Comparison of ENCODE assay signal across 28 mouse cellular contexts in genomic region chr1:189419914-189420313, GRCm38 (mm10). TPM values are rescaled to one million over a fixed set of nuclear protein-coding genes. Genes with fewer than 3 reads are reported as not detected.
"Had no signal": no experiment of that assay in that cellular context is flagged by ENCODE, and none has a peak within 500 bp of the region (broad histone marks: within the 10 kb centered on the region; RNA-seq: fewer than 3 reads in every experiment).

No protein-coding gene starts in this region.

- H3K27ac ChIP-seq: embryonic facial prominence, embryonic 10.5 days; embryonic facial prominence, embryonic 12.5 days; embryonic facial prominence, embryonic 13.5 days; embryonic facial prominence, embryonic 15.5 days; forebrain, embryonic 10.5 days; forebrain, embryonic 13.5 days; forebrain, embryonic 15.5 days; gastrocnemius, adult 2 months; heart, adult 2 months had no signal

- H3K4me3 ChIP-seq: embryonic facial prominence, embryonic 10.5 days; embryonic facial prominence, embryonic 12.5 days; embryonic facial prominence, embryonic 13.5 days; embryonic facial prominence, embryonic 15.5 days; erythroblast, embryonic 14.5 days; forebrain, embryonic 10.5 days; forebrain, embryonic 13.5 days; forebrain, embryonic 15.5 days; gastrocnemius, adult 2 months; heart, adult 2 months had no signal

- H3K9ac ChIP-seq: embryonic facial prominence, embryonic 12.5 days; embryonic facial prominence, embryonic 13.5 days; embryonic facial prominence, embryonic 15.5 days; forebrain, embryonic 13.5 days; forebrain, embryonic 15.5 days had no signal

- H3K4me2 ChIP-seq: embryonic facial prominence, embryonic 12.5 days; embryonic facial prominence, embryonic 13.5 days; embryonic facial prominence, embryonic 15.5 days; forebrain, embryonic 13.5 days; forebrain, embryonic 15.5 days had no signal

- H3K36me3 ChIP-seq: embryonic facial prominence, embryonic 10.5 days; embryonic facial prominence, embryonic 12.5 days; embryonic facial prominence, embryonic 13.5 days; embryonic facial prominence, embryonic 15.5 days; forebrain, embryonic 10.5 days; forebrain, embryonic 15.5 days had no signal

- H3K9me3 ChIP-seq: embryonic facial prominence, embryonic 10.5 days; embryonic facial prominence, embryonic 12.5 days; embryonic facial prominence, embryonic 13.5 days; embryonic facial prominence, embryonic 15.5 days; forebrain, embryonic 10.5 days; forebrain, embryonic 13.5 days; forebrain, embryonic 15.5 days had no signal

- H3K27me3 ChIP-seq: embryonic facial prominence, embryonic 12.5 days; embryonic facial prominence, embryonic 13.5 days; embryonic facial prominence, embryonic 15.5 days; forebrain, embryonic 13.5 days; forebrain, embryonic 15.5 days had no signal

- ATAC-seq: forebrain, embryonic 13.5 days; forebrain, embryonic 14.5 days; forebrain, embryonic 15.5 days; forebrain, embryonic 16.5 days had no signal

- H3K4me1 ChIP-seq: embryonic facial prominence, embryonic 12.5 days; embryonic facial prominence, embryonic 13.5 days; embryonic facial prominence, embryonic 15.5 days; forebrain, embryonic 10.5 days; forebrain, embryonic 13.5 days; forebrain, embryonic 15.5 days had no signal

- DNase-seq: cerebellum, adult 2 months; cerebellum, adult 8-10 months; cerebellum, adult 9-10 months; cerebellum, adult 9-11 months; cerebellum, postnatal 10 days; cerebellum, postnatal 14 days; cerebellum, postnatal 25 days; cerebellum, postnatal 36 days; embryo, embryonic 11 days; gastrocnemius, adult 2 months; gastrocnemius, postnatal 10 days; gastrocnemius, postnatal 14 days; gastrocnemius, postnatal 25 days; gastrocnemius, postnatal 36 days; heart, adult 18-20 months; heart, adult 2 months had no signal

RNA-seq across cellular contexts. Expression of gene Kcnk2, which starts 17.8 kb away (rescaled TPM):
- total RNA-seq: common myeloid progenitor, adult 5-6 weeks; granulocyte monocyte progenitor cell, adult 5-6 weeks had no signal
- polyA plus RNA-seq: erythroblast, embryonic 14.5 days had no signal
